Mouse (Mus musculus): ENCODE results near the gene Gpr132. TPM values are rescaled to one million over a fixed set of nuclear protein-coding genes. Genes with fewer than 3 reads are reported as not detected.

Gpr132 gene
- polyA plus RNA-seq (2016; fragmentation: Nextera tagmentation; extraction: Ambion mirVana) = 0.11 TPM in 1 of 2 replicates, not detected in the other

DNA sequence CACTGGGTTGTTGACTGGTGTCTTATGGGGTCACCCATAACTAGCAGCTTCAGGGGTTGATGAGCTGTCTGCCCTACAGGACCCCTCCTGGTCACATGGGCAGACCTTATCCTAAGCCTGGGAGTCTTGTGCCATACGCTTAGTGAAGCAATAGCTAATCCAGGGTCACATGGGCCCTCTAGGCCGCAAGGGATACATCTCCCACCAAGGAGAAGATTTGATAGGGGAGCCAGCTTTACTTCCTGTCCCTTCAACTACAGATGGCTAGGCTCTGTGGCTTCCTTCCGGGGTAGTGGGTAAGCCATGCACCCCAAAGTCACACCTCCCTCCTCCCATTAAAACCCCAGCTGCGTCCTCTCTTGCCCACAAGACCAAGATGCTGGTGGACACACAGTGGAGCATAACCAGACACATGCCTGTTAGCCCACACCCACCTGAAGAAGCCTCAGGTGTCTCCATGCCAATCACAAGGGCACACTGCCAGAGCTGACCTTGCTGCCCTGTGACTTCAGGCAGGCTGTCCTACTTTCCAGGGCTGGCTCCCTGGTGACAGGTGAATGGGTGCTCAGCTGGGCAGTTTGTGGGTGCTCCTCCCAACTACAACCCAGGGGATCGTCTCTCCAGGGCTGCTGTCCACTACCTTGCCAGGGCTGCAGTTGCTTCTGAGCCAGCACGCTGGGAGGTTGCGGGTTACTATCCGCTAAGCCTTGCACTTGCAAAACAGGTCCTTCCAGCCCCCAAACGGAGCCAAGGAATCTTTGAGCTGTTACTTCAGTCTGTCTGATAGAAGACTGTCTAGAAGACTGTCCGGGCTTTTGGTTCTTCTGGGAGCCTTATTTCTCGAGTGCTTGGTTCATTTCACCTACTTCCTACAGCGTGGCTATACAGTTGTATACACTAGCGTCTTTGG, at the start of gene Gpr132:
Gpr132 (minus strand) TSS at position 51 of the 910 bp plus-strand sequence.
- WGBS = 48% methylated on average over 13 of the region's 13 CpGs
- H3K27ac ChIP-seq = 0 out of 2 replicates have a peak within 1 kb of the TSS, but pooled peaks have one; percentile 3
- no peak within 1 kb of the TSS for H3K4me3 ChIP-seq
- H3K9me3 ChIP-seq = no peaks in the 10 kb centered on the region
- H3K27me3 ChIP-seq (ENCODE audit: insufficient read depth, poor library complexity, severe bottlenecking) = peaks cover 53% of the 10 kb centered on the region
- H3K4me1 ChIP-seq = peaks cover 21% of the 10 kb centered on the region
- H3K36me3 ChIP-seq = no peaks in the 10 kb centered on the region
- DNase-seq (ENCODE audit: low spot score) = no peak

DNA sequence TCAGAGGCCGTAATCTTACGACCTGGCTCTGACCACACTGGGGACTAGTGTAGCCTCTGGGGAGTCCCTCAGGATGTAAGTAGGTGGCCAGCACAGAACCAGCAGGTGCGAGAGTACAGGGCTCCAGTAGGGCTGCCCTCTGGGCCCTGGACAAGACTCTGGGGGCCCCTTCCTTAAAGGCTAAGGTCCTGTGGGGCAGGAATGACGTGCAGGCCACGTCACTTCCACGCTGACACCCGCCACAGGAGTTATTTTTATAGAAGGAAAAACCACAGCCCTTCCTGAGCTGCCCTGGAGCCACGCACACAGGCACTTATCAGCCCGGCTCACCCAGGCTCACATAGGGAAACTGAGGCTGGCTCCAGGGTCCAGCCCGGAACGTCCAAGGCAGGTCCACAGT, 49.5 kb upstream of the Gpr132 start:
- 68% methylated on average over 11 of the region's 11 CpGs for WGBS
- Histone ChIP-seq H3K27me3 (ENCODE audit: insufficient read depth, poor library complexity, severe bottlenecking) (peaks cover 88% of the 10 kb centered on the region), H3K36me3 (peaks cover 31% of the 10 kb centered on the region), H3K9me3 (0 out of 2 replicates have a peak, but pooled peaks cover 2% of the 10 kb centered on the region), H3K4me1 (peaks cover 55% of the 10 kb centered on the region), H3K27ac (peak overlapping the region; percentile 49; the same call in 1 of the 2 replicates), H3K4me3 (no peak overlapping the region)
- DNase-seq (ENCODE audit: low spot score) = no peak

DNA sequence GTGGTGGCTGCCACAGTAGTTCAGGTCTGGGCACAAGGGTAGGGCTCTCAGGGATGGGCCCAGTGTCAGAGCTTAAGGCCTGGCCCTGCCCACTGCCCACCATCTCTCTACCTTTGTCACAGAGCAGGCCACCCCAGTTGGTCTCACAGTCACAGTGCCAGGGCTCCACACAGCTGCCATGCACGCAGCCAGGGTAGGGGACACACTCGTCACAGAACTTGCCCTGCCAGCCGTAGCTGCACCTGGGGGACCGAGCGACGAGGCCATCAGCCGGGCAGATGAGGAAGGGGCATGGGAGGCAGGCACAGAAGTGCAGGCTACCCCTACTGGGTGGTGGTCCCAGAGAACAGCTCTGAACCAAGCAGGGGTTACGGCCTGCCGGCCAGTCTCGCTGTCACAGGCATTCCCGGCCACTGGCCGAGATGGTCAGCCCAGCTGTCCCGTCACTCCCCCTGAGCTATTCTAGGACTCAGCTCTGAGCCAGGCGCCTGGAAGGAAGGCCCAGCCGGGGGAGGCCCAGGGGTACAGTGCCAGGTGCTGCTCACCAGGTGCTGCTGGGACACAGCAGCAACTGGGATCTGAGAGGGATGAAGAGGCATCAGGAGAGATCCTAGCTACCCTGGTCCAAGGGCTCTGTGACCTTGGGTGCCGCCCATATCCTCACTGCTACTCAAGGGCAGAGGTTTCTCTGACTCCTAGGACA, 48.8 kb upstream of the Gpr132 start:
- peaks cover 38% of the 10 kb centered on the region for H3K36me3 ChIP-seq
- peak overlapping the region; percentile 49 for H3K27ac ChIP-seq
- H3K27me3 ChIP-seq (ENCODE audit: insufficient read depth, poor library complexity, severe bottlenecking) = peaks cover 94% of the 10 kb centered on the region
- H3K9me3 ChIP-seq = 0 out of 2 replicates have a peak, but pooled peaks cover 2% of the 10 kb centered on the region
- H3K4me1 ChIP-seq = peaks cover 48% of the 10 kb centered on the region
- DNase-seq (ENCODE audit: low spot score) = no peak
- no peak overlapping the region for H3K4me3 ChIP-seq
- WGBS = 67% methylated on average over 16 of the region's 16 CpGs

DNA sequence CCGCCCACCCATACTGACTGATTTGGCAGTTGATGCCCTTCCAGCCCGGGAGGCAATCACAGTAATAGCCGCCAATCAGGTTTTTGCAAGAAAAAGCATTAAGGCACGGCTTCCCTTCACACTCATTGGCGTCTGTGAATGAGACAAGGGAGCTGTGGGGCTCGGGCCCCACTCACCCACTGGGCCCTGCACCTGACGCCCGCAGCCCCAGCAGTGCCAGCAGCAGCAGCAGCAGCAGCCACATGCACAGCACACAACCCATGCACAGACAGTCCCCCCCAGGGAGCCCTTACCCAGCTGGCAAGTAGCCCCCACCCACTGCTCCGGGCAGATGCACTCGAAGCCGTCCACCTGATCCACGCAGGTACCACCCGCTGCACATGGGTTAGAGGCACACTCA, 47.6 kb upstream of the Gpr132 start:
- no peak for DNase-seq (ENCODE audit: low spot score)
- 88% methylated on average over 13 of the region's 13 CpGs for WGBS
- 0 out of 2 replicates have a peak, but pooled peaks cover 2% of the 10 kb centered on the region for H3K9me3 ChIP-seq
- peaks cover 36% of the 10 kb centered on the region for H3K4me1 ChIP-seq
- H3K4me3 ChIP-seq = no peak overlapping the region
- H3K36me3 ChIP-seq = peaks cover 49% of the 10 kb centered on the region
- no peak overlapping the region for H3K27ac ChIP-seq
- peaks cover 100% of the 10 kb centered on the region for H3K27me3 ChIP-seq (ENCODE audit: insufficient read depth, poor library complexity, severe bottlenecking)

DNA sequence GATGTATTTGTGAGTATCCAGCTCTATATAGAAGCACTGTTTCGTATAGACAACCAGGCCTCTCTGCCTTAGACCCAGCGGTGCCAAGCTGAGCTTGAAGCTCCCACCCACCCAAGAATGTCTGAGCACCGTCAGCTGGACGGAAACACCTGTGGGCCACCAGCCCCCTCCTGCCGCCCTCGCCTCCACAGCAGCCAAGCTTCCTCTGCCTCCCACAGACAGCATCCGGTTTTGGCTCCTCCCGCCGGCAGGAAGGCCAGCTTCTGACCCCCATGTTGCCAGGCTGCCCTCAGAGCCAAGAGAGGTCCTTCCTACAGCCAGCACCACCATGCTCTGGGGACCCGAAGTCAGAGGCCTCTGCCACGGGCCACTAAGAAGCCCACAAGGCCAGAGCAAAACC, 46.5 kb upstream of the Gpr132 start:
- peaks cover 42% of the 10 kb centered on the region for H3K4me1 ChIP-seq
- H3K36me3 ChIP-seq = peaks cover 59% of the 10 kb centered on the region
- H3K4me3 ChIP-seq = no peak overlapping the region
- WGBS = 81% methylated on average over 11 of the region's 11 CpGs
- H3K9me3 ChIP-seq = 0 out of 2 replicates have a peak, but pooled peaks cover 2% of the 10 kb centered on the region
- no peak overlapping the region; the same call in 1 of the 2 replicates for H3K27ac ChIP-seq
- H3K27me3 ChIP-seq (ENCODE audit: insufficient read depth, poor library complexity, severe bottlenecking) = peaks cover 100% of the 10 kb centered on the region
- DNase-seq (ENCODE audit: low spot score) = no peak

DNA sequence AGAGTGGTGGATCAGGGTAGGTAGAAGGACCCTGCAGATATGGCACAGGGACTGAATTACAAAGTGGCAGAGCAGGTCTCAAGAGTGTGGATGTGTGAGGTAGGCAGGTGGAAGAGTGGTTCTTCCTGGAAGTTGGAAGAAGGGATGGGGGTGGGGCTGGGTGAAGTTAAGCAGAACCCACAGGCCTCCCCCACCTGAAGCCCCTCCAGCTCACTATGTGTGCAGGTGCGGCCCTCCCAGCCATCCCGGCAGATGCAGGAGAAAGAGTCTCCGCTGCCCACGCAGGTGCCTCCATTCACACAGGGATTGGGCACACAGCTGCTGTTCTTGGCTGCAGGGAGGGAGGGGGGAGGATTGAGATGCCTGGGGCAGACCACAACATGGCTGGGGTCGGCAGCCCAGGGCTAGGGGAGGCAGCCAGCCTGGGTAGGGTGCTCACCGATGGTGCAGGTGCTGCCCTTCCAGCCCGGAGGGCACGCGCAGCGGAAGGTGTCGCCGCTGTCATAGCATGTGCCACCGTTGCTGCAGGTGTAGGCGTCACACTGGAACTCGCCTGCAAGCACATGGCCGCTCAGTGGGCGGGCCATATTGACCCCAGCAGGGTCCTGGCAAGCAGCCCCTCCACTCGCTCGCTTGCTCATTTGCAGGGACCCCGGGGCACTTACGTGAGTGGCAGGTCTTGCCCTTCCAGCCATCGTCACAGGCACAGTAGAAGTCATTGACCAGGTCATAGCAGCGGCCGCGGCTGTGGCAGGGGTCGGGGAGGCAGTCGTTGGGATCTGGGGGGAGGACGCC, 45.1 kb upstream of the Gpr132 start:
- 92% methylated on average over 28 of the region's 28 CpGs for WGBS
- H3K27me3 ChIP-seq (ENCODE audit: insufficient read depth, poor library complexity, severe bottlenecking) = peaks cover 99% of the 10 kb centered on the region
- H3K9me3 ChIP-seq = 0 out of 2 replicates have a peak, but pooled peaks cover 2% of the 10 kb centered on the region
- H3K27ac ChIP-seq = no peak overlapping the region
- no peak for DNase-seq (ENCODE audit: low spot score)
- peaks cover 39% of the 10 kb centered on the region for H3K4me1 ChIP-seq
- H3K36me3 ChIP-seq = peaks cover 73% of the 10 kb centered on the region
- H3K4me3 ChIP-seq = no peak overlapping the region

DNA sequence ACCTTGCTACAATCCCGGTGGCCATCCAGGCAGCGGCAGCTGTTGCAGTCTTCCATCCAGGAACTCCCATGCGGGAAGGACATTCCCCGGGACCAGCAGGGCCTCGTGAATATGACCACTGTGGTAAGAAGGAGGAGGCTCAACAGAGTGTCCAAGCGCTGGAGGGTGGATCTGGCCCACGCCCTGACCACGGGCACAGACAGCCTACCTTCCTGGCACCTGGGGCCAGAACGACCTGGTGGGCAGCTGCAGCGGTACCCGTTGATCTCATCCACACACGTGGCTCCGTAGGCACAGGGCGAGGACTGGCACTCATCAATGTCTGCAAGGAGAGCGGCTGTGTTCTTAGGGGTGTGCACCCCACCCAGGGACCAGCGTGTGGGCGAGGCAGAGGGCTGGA, 43.7 kb upstream of the Gpr132 start:
- Histone ChIP-seq H3K36me3 (peaks cover 74% of the 10 kb centered on the region), H3K27me3 (ENCODE audit: insufficient read depth, poor library complexity, severe bottlenecking) (peaks cover 94% of the 10 kb centered on the region), H3K4me1 (peaks cover 28% of the 10 kb centered on the region), H3K4me3 (no peak overlapping the region), H3K9me3 (0 out of 2 replicates have a peak, but pooled peaks cover 2% of the 10 kb centered on the region), H3K27ac (no peak overlapping the region)
- DNase-seq (ENCODE audit: low spot score) = no peak
- 85% methylated on average over 17 of the region's 17 CpGs for WGBS

DNA sequence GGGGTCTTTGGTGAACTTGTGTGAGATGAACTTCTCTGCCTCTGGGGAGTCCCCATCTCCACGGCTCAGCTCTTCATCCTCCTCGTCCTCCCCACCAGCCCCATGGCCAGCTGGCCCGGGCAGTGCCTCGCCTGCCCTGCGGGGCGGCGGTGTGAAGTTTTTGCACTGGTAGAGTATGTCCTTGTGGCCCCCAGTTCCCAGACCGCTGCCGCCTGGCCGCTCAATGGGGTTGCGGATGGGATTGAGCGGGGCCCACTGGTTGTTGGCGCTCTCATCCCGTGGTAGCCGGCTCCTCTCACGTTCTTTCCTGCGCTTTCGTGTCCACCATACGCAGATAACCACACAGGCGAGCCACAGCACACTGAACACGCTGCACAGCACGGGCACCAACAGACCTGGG, 41.0 kb upstream of the Gpr132 start:
- 91% methylated on average over 22 of the region's 22 CpGs for WGBS
- Histone ChIP-seq H3K36me3 (peaks cover 58% of the 10 kb centered on the region), H3K27me3 (ENCODE audit: insufficient read depth, poor library complexity, severe bottlenecking) (peaks cover 85% of the 10 kb centered on the region), H3K9me3 (0 out of 2 replicates have a peak, but pooled peaks cover 2% of the 10 kb centered on the region), H3K4me1 (peaks cover 15% of the 10 kb centered on the region), H3K4me3 (no peak overlapping the region), H3K27ac (no peak overlapping the region; the same call in 1 of the 2 replicates)
- no peak for DNase-seq (ENCODE audit: low spot score)

DNA sequence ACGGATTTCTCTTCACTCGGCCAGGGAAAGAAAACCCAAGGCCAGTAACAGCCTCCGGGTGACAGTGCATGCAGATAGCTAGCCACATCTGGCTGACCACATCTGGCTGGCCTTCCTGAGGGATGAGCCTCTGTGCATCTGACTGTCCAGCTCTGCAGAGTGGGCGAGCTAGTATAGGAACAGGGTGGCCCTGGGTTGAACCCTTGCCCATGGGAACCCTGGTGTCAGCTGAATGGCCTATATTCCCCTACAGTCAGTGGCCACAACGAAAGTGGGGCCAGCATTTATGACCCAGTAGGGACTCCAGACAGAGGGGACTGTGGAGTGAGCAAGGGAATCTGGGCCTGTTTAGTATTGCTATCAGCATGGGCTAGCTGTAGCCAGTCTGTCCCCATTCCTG, 37.0 kb upstream of the Gpr132 start:
- H3K4me3 ChIP-seq = no peak overlapping the region
- no peak overlapping the region for H3K27ac ChIP-seq
- H3K36me3 ChIP-seq = peaks cover 20% of the 10 kb centered on the region
- H3K4me1 ChIP-seq = peaks cover 11% of the 10 kb centered on the region
- no peak for DNase-seq (ENCODE audit: low spot score)
- H3K9me3 ChIP-seq = no peaks in the 10 kb centered on the region
- H3K27me3 ChIP-seq (ENCODE audit: insufficient read depth, poor library complexity, severe bottlenecking) = peaks cover 57% of the 10 kb centered on the region
- WGBS = 79% methylated on average over 5 of the region's 5 CpGs

DNA sequence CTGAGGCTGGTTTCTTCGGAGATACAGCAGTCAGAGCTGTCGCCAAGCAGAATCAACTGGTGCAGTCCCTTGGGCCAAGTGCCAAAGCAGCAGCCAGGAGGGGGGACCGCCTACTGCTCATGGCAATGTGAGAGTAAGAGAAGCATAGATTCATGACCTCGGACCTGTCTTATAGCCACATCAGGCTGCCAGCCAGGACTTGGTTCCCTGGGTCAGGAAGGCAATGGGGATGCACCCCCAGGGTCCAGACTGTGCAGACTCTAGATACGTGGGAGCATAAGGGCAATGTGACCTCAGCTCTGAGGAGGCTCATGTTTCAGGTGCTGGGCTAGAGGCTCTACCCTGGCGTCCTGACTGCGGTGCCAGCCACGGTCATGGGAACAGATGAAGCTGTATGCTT, 35.9 kb upstream of the Gpr132 start:
- DNase-seq (ENCODE audit: low spot score) = no peak
- Histone ChIP-seq H3K4me1 (peaks cover 9% of the 10 kb centered on the region), H3K36me3 (peaks cover 9% of the 10 kb centered on the region), H3K27ac (no peak overlapping the region), H3K27me3 (ENCODE audit: insufficient read depth, poor library complexity, severe bottlenecking) (peaks cover 46% of the 10 kb centered on the region), H3K4me3 (no peak overlapping the region), H3K9me3 (no peaks in the 10 kb centered on the region)
- WGBS = 70% methylated on average over 8 of the region's 8 CpGs

DNA sequence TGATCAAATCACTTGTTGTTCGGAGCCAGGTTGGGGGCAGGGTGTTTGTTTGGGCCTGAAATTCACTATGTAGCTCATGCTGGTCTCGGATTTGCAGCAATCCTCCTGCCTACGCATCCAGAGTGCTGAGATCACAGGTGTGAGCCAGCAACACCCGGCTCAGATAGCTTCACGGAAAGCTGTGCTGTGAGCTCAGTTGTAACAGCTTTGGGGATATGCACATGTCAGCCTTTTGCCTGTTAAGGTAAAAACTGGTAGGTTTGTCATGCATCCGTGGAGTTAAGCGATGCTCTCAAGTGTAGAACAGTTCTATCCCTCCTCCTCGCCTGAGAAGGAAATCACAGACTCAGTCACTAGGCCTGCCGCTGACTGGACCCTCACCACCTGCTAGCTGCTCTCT, 32.6 kb upstream of the Gpr132 start:
- H3K27ac ChIP-seq = no peak overlapping the region
- H3K4me1 ChIP-seq = peaks cover 10% of the 10 kb centered on the region
- 80% methylated on average over 9 of the region's 9 CpGs for WGBS
- H3K27me3 ChIP-seq (ENCODE audit: insufficient read depth, poor library complexity, severe bottlenecking) = peaks cover 26% of the 10 kb centered on the region
- H3K36me3 ChIP-seq = no peaks in the 10 kb centered on the region
- H3K4me3 ChIP-seq = no peak overlapping the region
- no peak for DNase-seq (ENCODE audit: low spot score)
- H3K9me3 ChIP-seq = no peaks in the 10 kb centered on the region

DNA sequence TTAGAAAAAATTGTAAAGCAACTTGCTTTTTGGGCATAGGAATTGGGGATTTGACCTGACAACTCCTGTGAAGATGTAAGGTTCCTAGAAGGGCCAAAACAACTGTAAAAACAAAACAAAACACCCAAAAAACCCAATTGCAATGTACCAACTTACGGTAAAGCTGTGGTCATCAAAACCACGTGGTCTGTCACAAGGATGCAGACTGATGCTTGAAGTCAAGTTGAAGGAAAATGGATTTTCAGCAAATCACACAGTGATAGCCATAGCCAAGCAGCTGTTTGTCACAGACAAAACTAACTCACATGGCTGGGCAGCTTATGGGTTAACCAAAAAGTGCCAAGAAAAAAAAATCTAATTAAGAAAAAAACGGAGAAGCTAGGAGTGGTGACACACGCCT, 30.9 kb upstream of the Gpr132 start:
- H3K9me3 ChIP-seq = no peaks in the 10 kb centered on the region
- H3K27ac ChIP-seq = no peak overlapping the region
- DNase-seq (ENCODE audit: low spot score) = no peak
- H3K36me3 ChIP-seq = no peaks in the 10 kb centered on the region
- no peak overlapping the region for H3K4me3 ChIP-seq
- 70% methylated on average over 4 of the region's 4 CpGs for WGBS
- H3K27me3 ChIP-seq (ENCODE audit: insufficient read depth, poor library complexity, severe bottlenecking) = peaks cover 35% of the 10 kb centered on the region
- H3K4me1 ChIP-seq = peaks cover 23% of the 10 kb centered on the region
